Mouse (Mus musculus) hindbrain, embryonic 16.5 days (tissue): Measurements from ENCODE around the gene Nlrp1a. TPM values are rescaled to one million over a fixed set of nuclear protein-coding genes. Genes with fewer than 3 reads are reported as not detected.

Experiments used
- ATAC-seq: fragments of 200-750 bp; cut with Nextera tagmentation; 2 replicates; pipeline ENCODE4 v1.8.0; 2017; ENCODE audit warnings: moderate TSS enrichment, moderate library complexity
- H3K27ac ChIP-seq: fragments of 300-500 bp; sonication (generic); 2 replicates; pipeline ENCODE4 v1.5.1; 2014; ENCODE audit warnings: low read depth, mild to moderate bottlenecking, control low read depth, low read length, moderate library complexity
- H3K27me3 ChIP-seq: fragments of 300-500 bp; sonication (generic); replicated peaks from 2 replicates; pipeline ENCODE4 v1.6.1; 2014; ENCODE audit warnings: low read length; ENCODE audit not compliant: control insufficient read depth, insufficient read depth
- H3K36me3 ChIP-seq: fragments of 300-500 bp; sonication (generic); 2 replicates; pipeline ENCODE4 v1.6.1; 2014; ENCODE audit warnings: mild to moderate bottlenecking, low read length, moderate library complexity, mixed read lengths; ENCODE audit not compliant: control insufficient read depth, insufficient read depth
- H3K4me1 ChIP-seq: fragments of 300-500 bp; sonication (generic); 2 replicates; pipeline ENCODE4 v1.6.1; 2014; ENCODE audit warnings: low read depth, low read length; ENCODE audit not compliant: control insufficient read depth, insufficient read depth
- H3K4me2 ChIP-seq: fragments of 300-500 bp; sonication (generic); 2 replicates; pipeline ENCODE4 v1.6.1; 2014; ENCODE audit warnings: mild to moderate bottlenecking, low read length, control low read depth, moderate library complexity
- H3K4me3 ChIP-seq: fragments of 300-500 bp; sonication (generic); 2 replicates; pipeline ENCODE4 v1.5.1; 2014; ENCODE audit warnings: mild to moderate bottlenecking, low read length, control low read depth, moderate library complexity
- H3K9ac ChIP-seq: fragments of 300-500 bp; sonication (generic); 2 replicates; pipeline ENCODE4 v1.6.1; 2014; ENCODE audit warnings: low read depth, mild to moderate bottlenecking, control low read depth, low read length, moderate library complexity
- H3K9me3 ChIP-seq: fragments of 300-500 bp; sonication (generic); 2 replicates; pipeline ENCODE4 v1.6.1; 2014; ENCODE audit warnings: mild to moderate bottlenecking, low read length, moderate library complexity; ENCODE audit not compliant: control insufficient read depth
- WGBS: fragments of 180-500 bp; shearing (Covaris S2); extraction: QIAGEN DNeasy Blood & Tissue Kit; methylation state at CpG from one replicate; pipeline ENCODE4 v1.1.7; 2014; 5-methylcytosine and 5-hydroxymethylcytosine counted together
- polyA plus RNA-seq: library from polyadenylated mRNA; unstranded; fragments of >200 nt; fragmentation: Nextera tagmentation; extraction: Ambion mirVana; gene quantifications from 2 replicates; pipeline ENCODE4 v1.2.1, GENCODE M21; 2015

The Nlrp1a gene
- polyA plus RNA-seq, 1 experiment from 2014 or later = not detected

DNA sequence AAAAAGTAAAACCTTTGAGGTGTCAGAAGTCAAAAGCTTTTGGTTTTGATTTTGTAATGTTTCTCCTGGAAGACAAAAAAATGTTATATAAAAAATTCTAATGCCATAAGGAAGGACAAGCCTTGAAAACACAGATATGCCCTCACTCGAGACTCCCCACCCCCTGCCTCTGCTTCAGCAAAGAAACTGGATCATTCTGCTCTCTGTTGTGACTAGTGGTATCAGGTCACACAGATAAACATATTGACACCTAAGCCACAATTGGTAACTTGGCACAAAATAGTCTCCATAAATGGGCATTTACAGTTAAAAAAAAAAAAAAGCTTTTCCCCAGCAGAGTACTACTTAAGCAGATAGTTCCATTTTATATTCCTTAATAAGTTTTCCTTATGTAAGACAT lies 68.2 kb downstream of the Nlrp1a start:
- Histone ChIP-seq H3K9me3 (peaks cover 3% of the 10 kb centered on the region; the same call in 1 of the 2 replicates), H3K4me3 (no peak overlapping the region), H3K36me3 (no peaks in the 10 kb centered on the region), H3K27me3 (no peaks in the 10 kb centered on the region), H3K4me2 (no peak overlapping the region), H3K4me1 (no peaks in the 10 kb centered on the region), H3K27ac (no peak overlapping the region), H3K9ac (no peak overlapping the region)
- ATAC-seq = no peak
- WGBS = 83% methylated on average over 1 of the region's 1 CpGs

DNA sequence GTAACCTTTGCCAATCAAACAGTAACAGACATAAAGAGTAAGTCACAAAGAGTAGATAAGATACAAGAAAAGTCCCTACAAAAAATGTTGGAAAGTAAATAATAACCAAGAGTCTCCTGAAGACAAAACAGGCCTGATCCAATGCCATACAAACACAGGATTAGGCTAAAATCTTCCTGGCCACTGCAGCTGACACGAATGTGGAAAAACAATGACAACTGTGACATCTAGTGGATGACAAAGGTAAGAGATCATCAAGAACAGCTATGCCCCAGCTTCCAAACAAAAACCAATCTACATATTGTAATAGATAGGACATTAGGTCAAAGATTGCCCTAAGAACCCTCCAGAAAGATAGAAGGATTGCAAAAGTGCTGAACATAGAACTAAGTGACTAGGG lies 92.0 kb downstream of the Nlrp1a start:
- Histone ChIP-seq H3K4me2 (no peak overlapping the region), H3K27ac (no peak overlapping the region), H3K36me3 (no peaks in the 10 kb centered on the region), H3K9me3 (no peaks in the 10 kb centered on the region), H3K27me3 (no peaks in the 10 kb centered on the region), H3K9ac (no peak overlapping the region), H3K4me3 (no peak overlapping the region), H3K4me1 (no peaks in the 10 kb centered on the region)
- ATAC-seq = no peak
- WGBS = 9% methylated on average over 1 of the region's 1 CpGs

Other genes starting within 250 kb of the Nlrp1a start
- 108 and 116 TPM in 2 replicates for gene Nup88, start 174.7 kb downstream of the Nlrp1a start, polyA plus RNA-seq
- gene Rpain, start 174.5 kb downstream of the Nlrp1a start, polyA plus RNA-seq = 69.6 and 69.8 TPM in 2 replicates
- 179 and 184 TPM in 2 replicates for gene C1qbp, start 161.7 kb downstream of the Nlrp1a start, polyA plus RNA-seq
- gene Dhx33, start 140.3 kb downstream of the Nlrp1a start, polyA plus RNA-seq = 12.4 and 14.7 TPM in 2 replicates
- 32.3 and 33.4 TPM in 2 replicates for gene Mis12, start 125.1 kb downstream of the Nlrp1a start, polyA plus RNA-seq
- 30.9 and 32.9 TPM in 2 replicates for gene Derl2, start 124.9 kb downstream of the Nlrp1a start, polyA plus RNA-seq
- 661 and 685 TPM in 2 replicates for gene 6330403K07Rik, start 111.2 kb downstream of the Nlrp1a start, polyA plus RNA-seq
- gene Nlrp1b, start 86.0 kb upstream of the Nlrp1a start, polyA plus RNA-seq = not detected in 2 replicates